Mouse (Mus musculus) olfactory bulb, adult 2 months (tissue): ENCODE data around the gene Jmjd1c.

Source experiments
- CTCF ChIP-seq: fragments of 200-500 bp; IDR thresholded peaks from 2 replicates; pipeline ENCODE4 v1.5.1; 2012; ENCODE audit warnings: low read depth, mild to moderate bottlenecking, low read length, moderate library complexity; ENCODE audit not compliant: insufficient read depth
- POLR2A ChIP-seq: fragments of 200-500 bp; IDR thresholded peaks from 2 replicates; pipeline ENCODE4 v1.6.1; 2012; ENCODE audit warnings: mild to moderate bottlenecking, low read depth, low read length, moderate library complexity; ENCODE audit not compliant: insufficient read depth

GRCm38 (mm10) chr10:67085916-67086315 is 10.0 kb upstream of the Jmjd1c start:
- TF ChIP-seq CTCF (no peak), POLR2A (no peak)
